9 mouse cellular contexts compared by ENCODE assay signal in genomic region chr5:12030002-12030401, GRCm38 (mm10).
DNase-seq lines count a peak whose midpoint lies in the region; ATAC-seq and TF ChIP-seq lines count a peak whose summit lies in the region.
"Had no signal": no experiment of that assay in that cellular context is flagged by ENCODE, and none has a peak within 500 bp of the region (broad histone marks: within the 10 kb centered on the region; RNA-seq: fewer than 3 reads in every experiment).

No protein-coding gene starts in this region.

- WGBS in thymus, adult 2 months: 19% methylated on average over 5 of the region's 5 CpGs
- 15% methylated on average over 5 of the region's 5 CpGs for WGBS in forebrain, embryonic 13.5 days

- intact Hi-C loops in left cerebral cortex, postnatal 25 days (cut with DNase I): loop anchor here (5.0 kb wide), 2 partner anchors 352 to 512 kb away; partner anchors contain the start of gene Sema3d

- no peak overlapping the region for H3K4me2 ChIP-seq in forebrain, embryonic 13.5 days

- H3K27me3 ChIP-seq in thymus, adult 2 months (ENCODE audit: control insufficient read depth, insufficient read depth, low read length): no peaks in the 10 kb centered on the region
- no peaks in the 10 kb centered on the region for H3K27me3 ChIP-seq in forebrain, embryonic 13.5 days

- no peak overlapping the region for H3K4me3 ChIP-seq in thymus, adult 2 months (ENCODE audit: control insufficient read depth, insufficient read depth, low read length)
- H3K4me3 ChIP-seq in forebrain, embryonic 13.5 days: no peak overlapping the region
- H3K4me3 ChIP-seq: erythroblast, embryonic 14.5 days had no signal

- ATAC-seq in forebrain, embryonic 13.5 days: peak; percentile 89

- H3K4me1 ChIP-seq in thymus, adult 2 months (replicated peaks; ENCODE audit: control insufficient read depth, insufficient read depth, low read length): no peaks in the 10 kb centered on the region
- H3K4me1 ChIP-seq in forebrain, embryonic 13.5 days: no peaks in the 10 kb centered on the region

- no peak for TF ChIP-seq POLR2A in thymus, adult 2 months (IDR thresholded peaks at IDR 0.05; ENCODE audit: control insufficient read depth, extremely low read depth, insufficient read depth, low read length, poor library complexity)
- no peak for TF ChIP-seq POLR2A in brain, embryonic 14.5 days (IDR thresholded peaks at IDR 0.05; ENCODE audit: borderline replicate concordance, extremely low read depth, insufficient read depth, insufficient read length, poor library complexity, severe bottlenecking)

- no peak overlapping the region for H3K9ac ChIP-seq in forebrain, embryonic 13.5 days

- no peak for TF ChIP-seq CTCF in thymus, adult 2 months (IDR thresholded peaks at IDR 0.05; ENCODE audit: borderline replicate concordance, control insufficient read depth, extremely low read depth, insufficient read depth, low read length, poor library complexity)
- TF ChIP-seq CTCF in brain, embryonic 14.5 days (IDR thresholded peaks at IDR 0.05; ENCODE audit: borderline replicate concordance, extremely low read depth, insufficient read depth, insufficient read length): peak; percentile 54; the same call in 1 of the 2 replicates

- H3K9me3 ChIP-seq in forebrain, embryonic 13.5 days (replicated peaks): no peaks in the 10 kb centered on the region

- H3K27ac ChIP-seq in thymus, adult 2 months (ENCODE audit: control insufficient read depth, insufficient read depth, low read length): no peak overlapping the region
- no peak overlapping the region for H3K27ac ChIP-seq in forebrain, embryonic 13.5 days

- DNase-seq in thymus, adult 2 months: peak; percentile 14
- no peak for DNase-seq in thymus, adult 18-20 months
- peak; percentile 87 for DNase-seq in brain, embryonic 14.5 days (ENCODE audit: low read depth)
- peak; percentile 4 for DNase-seq in kidney, adult 18-20 months
- DNase-seq in left cerebral cortex, postnatal 25 days (ENCODE audit: low spot score in 2 of 2): peak; percentile 55 to 65
- peak; percentile 36 for DNase-seq in naive thymus-derived CD4-positive, alpha-beta T cell, adult 2 months (ENCODE audit: low read depth)
- DNase-seq in thymus, postnatal 4 days: peak; percentile 59

- no peaks in the 10 kb centered on the region for H3K36me3 ChIP-seq in thymus, adult 2 months (ENCODE audit: control insufficient read depth, insufficient read depth, low read length)
- H3K36me3 ChIP-seq in forebrain, embryonic 13.5 days (ENCODE audit: poor library complexity, severe bottlenecking): no peaks in the 10 kb centered on the region

Comparison
In these comparisons a context has a peak if more than half of its experiments do, and no peak if none do; other contexts are left out.
1. DNase-seq: peak in thymus, adult 2 months (single experiment), brain, embryonic 14.5 days (single experiment), kidney, adult 18-20 months (single experiment), left cerebral cortex, postnatal 25 days (2 of 2), naive thymus-derived CD4-positive, alpha-beta T cell, adult 2 months (single experiment) and thymus, postnatal 4 days (single experiment); none in thymus, adult 18-20 months (0 of 2).